Mouse (Mus musculus): ENCODE measurements around the gene Ak4. TPM values are rescaled to one million over a fixed set of nuclear protein-coding genes. Genes with fewer than 3 reads are reported as not detected.

The Ak4 gene
- total RNA-seq, 2 experiments from 2014 or later: 41.8 to 47.5 TPM

GRCm38 (mm10) chr4:101458341-101458740 is 39.3 kb downstream of the Ak4 start:
- DNase-seq (ENCODE audit: low spot score in 2 of 2): peak; percentile 70 to 80

GRCm38 (mm10) chr4:101459358-101459757 is 40.3 kb downstream of the Ak4 start:
- no peak for DNase-seq (ENCODE audit: low spot score in 2 of 2)

GRCm38 (mm10) chr4:101460114-101460513 is 41.0 kb downstream of the Ak4 start:
- DNase-seq (ENCODE audit: low spot score in 2 of 2): no peak

- no peak for DNase-seq (ENCODE audit: low spot score in 2 of 2)
Observed at GRCm38 (mm10) chr4:101462065-101462464, 43.0 kb downstream of the Ak4 start.

- DNase-seq (ENCODE audit: low spot score in 2 of 2): no peak
Observed at GRCm38 (mm10) chr4:101466264-101466663, 47.2 kb downstream of the Ak4 start.

- DNase-seq (ENCODE audit: low spot score in 2 of 2): no peak
Observed at GRCm38 (mm10) chr4:101469242-101469641, 50.2 kb downstream of the Ak4 start.

GRCm38 (mm10) chr4:101470543-101470942 is 51.5 kb downstream of the Ak4 start:
- DNase-seq (ENCODE audit: low spot score in 2 of 2): no peak

- no peak for DNase-seq (ENCODE audit: low spot score in 2 of 2)
Observed at GRCm38 (mm10) chr4:101472767-101473166, 53.7 kb downstream of the Ak4 start.

GRCm38 (mm10) chr4:101490320-101490917 is 71.3 kb downstream of the Ak4 start:
- no peak for DNase-seq (ENCODE audit: low spot score in 2 of 2)

GRCm38 (mm10) chr4:101491704-101492103 is 72.6 kb downstream of the Ak4 start:
- no peak for DNase-seq (ENCODE audit: low spot score in 2 of 2)

GRCm38 (mm10) chr4:101493611-101494197 is 74.6 kb downstream of the Ak4 start:
- no peak for DNase-seq (ENCODE audit: low spot score in 2 of 2)

- DNase-seq (ENCODE audit: low spot score in 2 of 2): no peak
Observed at GRCm38 (mm10) chr4:101496188-101496533, 77.1 kb downstream of the Ak4 start.

GRCm38 (mm10) chr4:101496534-101497237 is 77.6 kb downstream of the Ak4 start, which contains the start of gene Dnajc6:
TSS of gene Dnajc6 (plus strand) at chr4:101496648.
- DNase-seq (ENCODE audit: low spot score in 2 of 2): peak; percentile 49 to 60

GRCm38 (mm10) chr4:101497336-101497735 is 78.3 kb downstream of the Ak4 start:
- peak; percentile 39 to 41 for DNase-seq (ENCODE audit: low spot score in 2 of 2)

GRCm38 (mm10) chr4:101504470-101505007 is 85.5 kb downstream of the Ak4 start:
- no peak for DNase-seq (ENCODE audit: low spot score in 2 of 2)

GRCm38 (mm10) chr4:101505966-101506365 is 86.9 kb downstream of the Ak4 start:
- DNase-seq (ENCODE audit: low spot score in 2 of 2): no peak

GRCm38 (mm10) chr4:101506372-101506771 is 87.3 kb downstream of the Ak4 start:
- DNase-seq (ENCODE audit: low spot score in 2 of 2): no peak

GRCm38 (mm10) chr4:101507571-101508422 is 88.7 kb downstream of the Ak4 start:
- peak; percentile 60 to 74 for DNase-seq (ENCODE audit: low spot score in 2 of 2)

- no peak for DNase-seq (ENCODE audit: low spot score in 2 of 2)
Observed at GRCm38 (mm10) chr4:101508431-101508830, 89.4 kb downstream of the Ak4 start.

- peak; percentile 30 to 54 for DNase-seq (ENCODE audit: low spot score in 2 of 2)
Observed at GRCm38 (mm10) chr4:101508851-101509577, 89.9 kb downstream of the Ak4 start.
